15 mouse cellular contexts compared by ENCODE assay signal in the genomic region with DNA sequence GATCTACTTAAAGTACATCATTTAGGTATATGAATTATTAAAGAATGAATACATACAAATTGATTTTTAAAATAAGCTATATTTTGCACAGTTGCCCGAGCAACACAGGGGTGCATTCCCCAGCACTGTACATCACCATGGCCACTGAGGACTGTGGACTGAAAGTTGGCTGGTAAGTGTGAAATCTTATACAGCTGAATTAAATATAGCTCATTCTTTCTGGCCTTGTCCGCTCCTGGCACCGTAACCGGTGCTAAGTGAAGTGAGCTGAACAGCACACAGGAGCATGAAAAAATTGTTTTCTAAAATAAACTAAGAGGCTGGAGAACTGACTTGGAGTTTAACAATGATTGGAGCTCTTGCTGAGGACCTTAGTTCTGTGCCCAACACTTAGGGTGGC.
DNase-seq lines count a peak whose midpoint lies in the region; ATAC-seq lines count a peak whose summit lies in the region.
"Had no signal": no experiment of that assay in that cellular context is flagged by ENCODE, and none has a peak within 500 bp of the region (broad histone marks: within the 10 kb centered on the region; RNA-seq: fewer than 3 reads in every experiment).

No protein-coding gene starts in this region.

- no peaks in the 10 kb centered on the region for H3K27me3 ChIP-seq in midbrain, embryonic 14.5 days (ENCODE audit: control insufficient read depth, insufficient read depth, low read length)
- no peaks in the 10 kb centered on the region for H3K27me3 ChIP-seq in midbrain, embryonic 16.5 days (ENCODE audit: control insufficient read depth, insufficient read depth, low read depth, low read length)
- no peaks in the 10 kb centered on the region for H3K27me3 ChIP-seq in heart, embryonic 16.5 days (ENCODE audit: control insufficient read depth, insufficient read depth, low read length)
- H3K27me3 ChIP-seq: forebrain, embryonic 13.5 days; liver, embryonic 13.5 days; midbrain, embryonic 15.5 days had no signal

- peak; percentile 48; the same call in 1 of the 2 replicates for ATAC-seq in midbrain, embryonic 14.5 days (ENCODE audit: low FRiP score, low TSS enrichment)
- no peak for ATAC-seq in midbrain, embryonic 16.5 days
- ATAC-seq in heart, embryonic 16.5 days (replicated peaks; ENCODE audit: extremely low read depth, insufficient read depth, low FRiP score): peak; percentile 79
- ATAC-seq: forebrain, embryonic 13.5 days; hindbrain, postnatal 0 days; midbrain, embryonic 15.5 days had no signal

- no peak overlapping the region for H3K4me2 ChIP-seq in midbrain, embryonic 14.5 days (ENCODE audit: low read length)
- no peak overlapping the region for H3K4me2 ChIP-seq in midbrain, embryonic 16.5 days (ENCODE audit: low read length)
- H3K4me2 ChIP-seq in heart, embryonic 16.5 days (ENCODE audit: low read depth, low read length): no peak overlapping the region
- H3K4me2 ChIP-seq: forebrain, embryonic 13.5 days; liver, embryonic 13.5 days; midbrain, embryonic 15.5 days had no signal

- no peaks in the 10 kb centered on the region for H3K4me1 ChIP-seq in midbrain, embryonic 14.5 days (ENCODE audit: control insufficient read depth, insufficient read depth, low read length)
- peaks cover 2% of the 10 kb centered on the region for H3K4me1 ChIP-seq in midbrain, embryonic 16.5 days (ENCODE audit: control insufficient read depth, insufficient read depth, low read length)
- H3K4me1 ChIP-seq in heart, embryonic 16.5 days (ENCODE audit: control insufficient read depth, insufficient read depth, low read length): peaks cover 3% of the 10 kb centered on the region; the same call in 1 of the 2 replicates
- H3K4me1 ChIP-seq: liver, embryonic 13.5 days; midbrain, embryonic 15.5 days had no signal

- no peaks in the 10 kb centered on the region for H3K9me3 ChIP-seq in midbrain, embryonic 14.5 days (ENCODE audit: control insufficient read depth, low read length)
- no peaks in the 10 kb centered on the region for H3K9me3 ChIP-seq in midbrain, embryonic 16.5 days (replicated peaks; ENCODE audit: control insufficient read depth, low read length, poor library complexity, severe bottlenecking)
- H3K9me3 ChIP-seq in heart, embryonic 16.5 days (replicated peaks; ENCODE audit: control insufficient read depth, low read length): no peaks in the 10 kb centered on the region
- H3K9me3 ChIP-seq: forebrain, embryonic 13.5 days; liver, embryonic 13.5 days; midbrain, embryonic 15.5 days had no signal

- no peak overlapping the region for H3K9ac ChIP-seq in midbrain, embryonic 14.5 days (replicated peaks; ENCODE audit: low read length)
- no peak overlapping the region for H3K9ac ChIP-seq in midbrain, embryonic 16.5 days (ENCODE audit: low read depth, low read length)
- no peak overlapping the region for H3K9ac ChIP-seq in heart, embryonic 16.5 days (ENCODE audit: low read length)
- H3K9ac ChIP-seq: forebrain, embryonic 13.5 days; liver, embryonic 13.5 days; midbrain, embryonic 15.5 days had no signal

- WGBS in midbrain, embryonic 14.5 days: 91% methylated on average over 4 of the region's 4 CpGs
- WGBS in midbrain, embryonic 16.5 days: 88% methylated on average over 4 of the region's 4 CpGs
- WGBS in heart, embryonic 16.5 days: 45% methylated on average over 4 of the region's 4 CpGs

- H3K27ac ChIP-seq in midbrain, embryonic 14.5 days (replicated peaks; ENCODE audit: low read depth, low read length): no peak overlapping the region
- H3K27ac ChIP-seq in midbrain, embryonic 16.5 days (ENCODE audit: low read length): no peak overlapping the region
- peak overlapping the region; percentile 71 for H3K27ac ChIP-seq in heart, embryonic 16.5 days (ENCODE audit: low read length)
- H3K27ac ChIP-seq: forebrain, embryonic 13.5 days; hindbrain, postnatal 0 days; liver, embryonic 13.5 days; midbrain, embryonic 15.5 days had no signal

- DNase-seq in gastrocnemius, adult 18-20 months (ENCODE audit: low spot score): peak; percentile 43
- no peak for DNase-seq in gastrocnemius, postnatal 10 days
- no peak for DNase-seq in midbrain, embryonic 14.5 days
- no peak for DNase-seq in kidney, postnatal 25 days
- DNase-seq in testis, postnatal 10 days (ENCODE audit: low spot score): no peak
- DNase-seq: adrenal gland, postnatal 14 days; kidney, adult 18-20 months; kidney, postnatal 36 days; liver, embryonic 13.5 days; thymus, adult 2 months had no signal

- H3K36me3 ChIP-seq in midbrain, embryonic 14.5 days (ENCODE audit: control insufficient read depth, insufficient read depth, low read length): no peaks in the 10 kb centered on the region
- no peaks in the 10 kb centered on the region for H3K36me3 ChIP-seq in midbrain, embryonic 16.5 days (ENCODE audit: control insufficient read depth, insufficient read depth, low read length)
- H3K36me3 ChIP-seq in heart, embryonic 16.5 days (ENCODE audit: control insufficient read depth, insufficient read depth): no peaks in the 10 kb centered on the region
- H3K36me3 ChIP-seq: liver, embryonic 13.5 days; midbrain, embryonic 15.5 days had no signal

- no peak overlapping the region for H3K4me3 ChIP-seq in midbrain, embryonic 14.5 days (replicated peaks; ENCODE audit: low read depth, low read length)
- H3K4me3 ChIP-seq in midbrain, embryonic 16.5 days (ENCODE audit: low read depth, low read length): no peak overlapping the region
- no peak overlapping the region for H3K4me3 ChIP-seq in heart, embryonic 16.5 days (ENCODE audit: low read length)
- H3K4me3 ChIP-seq: forebrain, embryonic 13.5 days; liver, embryonic 13.5 days; midbrain, embryonic 15.5 days had no signal
